In the genomic region with DNA sequence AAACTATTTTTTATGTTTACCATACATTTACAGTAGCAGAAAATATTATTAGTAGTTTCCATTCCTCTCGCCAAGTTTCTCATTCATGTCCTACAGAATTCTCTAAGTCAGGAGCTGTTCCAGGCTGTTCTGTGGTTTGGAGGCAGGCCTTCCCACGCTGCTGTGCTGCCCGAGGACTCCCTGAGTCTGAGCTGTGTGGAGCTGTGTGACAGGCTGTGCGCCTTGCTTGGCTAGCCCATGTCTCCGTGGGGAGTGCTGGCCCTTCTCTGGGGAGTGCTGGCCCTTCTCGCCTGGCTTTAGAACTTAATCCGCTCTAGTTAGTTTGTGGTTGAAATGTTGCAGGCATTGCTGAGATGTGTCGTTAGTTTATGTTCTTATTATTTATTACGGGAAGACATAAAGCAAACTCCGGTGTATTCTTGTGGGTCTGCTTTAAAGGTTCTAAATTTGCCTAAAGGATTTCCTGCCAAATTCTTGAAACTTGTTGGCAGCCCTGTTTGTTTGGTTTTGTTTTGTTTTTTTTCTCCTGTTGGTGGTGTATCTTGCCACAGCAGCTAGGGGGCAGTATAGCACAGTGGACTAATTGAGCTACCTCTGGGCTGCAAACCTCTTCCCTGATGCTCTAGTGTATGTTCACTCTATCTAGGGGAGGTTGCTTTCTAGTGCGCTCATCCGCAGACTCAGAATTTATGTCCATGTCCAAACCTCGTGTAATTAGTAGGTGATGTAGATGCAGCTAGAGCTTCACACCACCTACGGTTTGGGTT, we compare ENCODE assay signal across 8 mouse cellular contexts. TPM values are rescaled to one million over a fixed set of nuclear protein-coding genes. Genes with fewer than 3 reads are reported as not detected.
DNase-seq lines count a peak whose midpoint lies in the region; ATAC-seq and TF ChIP-seq lines count a peak whose summit lies in the region.

No protein-coding gene starts in this region.

- no peak overlapping the region for H3K4me3 ChIP-seq in heart, embryonic 11.5 days (ENCODE audit: low read depth, low read length)
- no peak overlapping the region for H3K4me3 ChIP-seq in C2C12 (ENCODE audit: insufficient read depth, poor library complexity, severe bottlenecking)
- H3K4me3 ChIP-seq in lung, embryonic 14.5 days (ENCODE audit: low read depth, low read length), result no peak overlapping the region

- no peak overlapping the region for H3K9ac ChIP-seq in heart, embryonic 11.5 days (ENCODE audit: low read depth, low read length)
- H3K9ac ChIP-seq in lung, embryonic 14.5 days, result no peak overlapping the region

- ATAC-seq in heart, embryonic 11.5 days (replicated peaks; ENCODE audit: insufficient number of reproducible peaks, low FRiP score, low TSS enrichment), result no peak
- peak; percentile 62; the same call in 1 of the 2 replicates for ATAC-seq in erythroblast, adult 5-6 weeks (replicated peaks; ENCODE audit: low FRiP score, poor library complexity, severe bottlenecking)
- ATAC-seq in lung, embryonic 14.5 days (ENCODE audit: insufficient read depth), result 0 out of 2 replicates have a peak, but pooled peaks have one; percentile 36

- peak overlapping the region; percentile 4 for H3ac ChIP-seq in C2C12 (ENCODE audit: control insufficient read depth, insufficient read length, low read depth)

- H3K36me3 ChIP-seq in heart, embryonic 11.5 days (ENCODE audit: control insufficient read depth, insufficient read depth, low read length), result no peaks in the 10 kb centered on the region
- peaks cover 3% of the 10 kb centered on the region for H3K36me3 ChIP-seq in C2C12 (ENCODE audit: control insufficient read depth, insufficient read depth)
- 0 out of 2 replicates have a peak, but pooled peaks cover 3% of the 10 kb centered on the region for H3K36me3 ChIP-seq in lung, embryonic 14.5 days (ENCODE audit: insufficient read depth)

- peaks cover 43% of the 10 kb centered on the region for H3K79me3 ChIP-seq in C2C12 (ENCODE audit: low read depth)

- 66% methylated on average over 14 of the region's 14 CpGs for WGBS in heart, embryonic 11.5 days (ENCODE audit: insufficient replicate concordance)
- WGBS in lung, embryonic 14.5 days, result 66% methylated on average over 14 of the region's 14 CpGs

- H3K27me3 ChIP-seq in heart, embryonic 11.5 days (ENCODE audit: control insufficient read depth, insufficient read depth, low read length), result no peaks in the 10 kb centered on the region
- no peaks in the 10 kb centered on the region for H3K27me3 ChIP-seq in C2C12 (ENCODE audit: control insufficient read depth, insufficient read depth, insufficient read length)
- H3K27me3 ChIP-seq in lung, embryonic 14.5 days (ENCODE audit: insufficient read depth, low read length), result no peaks in the 10 kb centered on the region

- DNase-seq in heart, adult 11 months, result peak; percentile 97
- peak; percentile 77 for DNase-seq in adrenal gland, postnatal 14 days
- peak; percentile 61 for DNase-seq in kidney, adult 18-20 months
- peak; percentile 82 for DNase-seq in lung, embryonic 14.5 days
- DNase-seq in spleen, postnatal 36 days (ENCODE audit: low spot score in 2 of 2), result peak; percentile 41 to 43

- H3K79me2 ChIP-seq in C2C12 (ENCODE audit: control insufficient read depth, insufficient read depth), result peaks cover 100% of the 10 kb centered on the region

- H3K4me1 ChIP-seq in heart, embryonic 11.5 days (ENCODE audit: control insufficient read depth, insufficient read depth, low read length), result peaks cover 45% of the 10 kb centered on the region
- H3K4me1 ChIP-seq in lung, embryonic 14.5 days (ENCODE audit: insufficient read depth), result peaks cover 14% of the 10 kb centered on the region

- H3K27ac ChIP-seq in heart, embryonic 11.5 days (ENCODE audit: low read depth, low read length), result no peak overlapping the region
- no peak overlapping the region for H3K27ac ChIP-seq in lung, embryonic 14.5 days (ENCODE audit: low read depth)

- no peak overlapping the region for H3K4me2 ChIP-seq in heart, embryonic 11.5 days
- no peak overlapping the region for H3K4me2 ChIP-seq in lung, embryonic 14.5 days

- peak; percentile 55 for TF ChIP-seq CTCF in C2C12 (IDR thresholded peaks at IDR 0.05; ENCODE audit: control insufficient read depth, insufficient read depth, insufficient read length)
- peak; percentile 82 for TF ChIP-seq CTCF in lung, embryonic 14.5 days (IDR thresholded peaks at IDR 0.05; ENCODE audit: low read depth)

- H3K9me3 ChIP-seq in heart, embryonic 11.5 days (replicated peaks; ENCODE audit: control insufficient read depth, low read length), result no peaks in the 10 kb centered on the region
- no peaks in the 10 kb centered on the region for H3K9me3 ChIP-seq in lung, embryonic 14.5 days (ENCODE audit: low read depth, low read length)

TF ChIP-seq in C2C12, 6 proteins besides CTCF, POLR2A, EP300 and RAD21:
- TF ChIP-seq USF1 (IDR thresholded peaks at IDR 0.05; ENCODE audit: low read depth) (no peak), MYOD1 (IDR thresholded peaks at IDR 0.05; ENCODE audit: control insufficient read depth, insufficient read length, low read depth) (no peak), MAX (IDR thresholded peaks at IDR 0.05) (no peak), CEBPB (IDR thresholded peaks at IDR 0.05; ENCODE audit: low read depth) (no peak), FOSL1 (IDR thresholded peaks at IDR 0.05; ENCODE audit: insufficient read depth, low read length, poor library complexity, severe bottlenecking) (no peak), MYOG (IDR thresholded peaks at IDR 0.05; ENCODE audit: control insufficient read depth, extremely low read depth, insufficient read length) (no peak)

RNA-seq across cellular contexts. Expression of gene Med13l, which starts 34.2 kb away (rescaled TPM):
- 9.4 and 9.7 TPM in 2 replicates for polyA plus RNA-seq in heart, embryonic 11.5 days (2014; fragmentation: Nextera tagmentation; extraction: Ambion mirVana)
- polyA plus RNA-seq in C2C12 (2012; fragmentation: generic; extraction: Trizol), result 6.7 TPM
- total RNA-seq in adrenal gland, postnatal 14 days (2021), result 36.2 and 45.3 TPM in 2 replicates
- 49.2 and 56.6 TPM in 2 replicates for total RNA-seq in erythroblast, adult 5-6 weeks (2015; ENCODE audit: low replicate concordance)
- total RNA-seq in erythroblast, adult 5-6 weeks (2017; ENCODE audit: low replicate concordance), result 82.2 and 99.3 TPM in 2 replicates
- 11.9 and 14.1 TPM in 2 replicates for polyA plus RNA-seq in lung, embryonic 14.5 days (2014; fragmentation: Nextera tagmentation; extraction: Ambion mirVana)

Comparison
In these comparisons a context has a peak if more than half of its experiments do, and no peak if none do; other contexts are left out.
1. DNase-seq: peak in every context shown above with its lines; median percentile 97 in heart, adult 11 months; 82 in lung, embryonic 14.5 days; 77 in adrenal gland, postnatal 14 days; 61 in kidney, adult 18-20 months; 42 in spleen, postnatal 36 days.